Mouse (Mus musculus) CD8-positive naive resting alpha-beta T cell, adult 2 months (primary cell): ENCODE results near the gene Arhgef11.

ENCODE experiments used
- DNase-seq, 2 experiments: peaks; one replicate each; pipeline ENCODE4 v3.0.0; 2022; ENCODE audit warnings: low read depth in 2 of 2, low spot score in 2 of 2

Gene Arhgef11

GRCm38 (mm10) chr3:87661291-87661690 lies 43.9 kb downstream of the Arhgef11 start:
- DNase-seq, result no peak

- DNase-seq, result no peak
Observed at GRCm38 (mm10) chr3:87718525-87718924, 101.2 kb downstream of the Arhgef11 start.

DNA sequence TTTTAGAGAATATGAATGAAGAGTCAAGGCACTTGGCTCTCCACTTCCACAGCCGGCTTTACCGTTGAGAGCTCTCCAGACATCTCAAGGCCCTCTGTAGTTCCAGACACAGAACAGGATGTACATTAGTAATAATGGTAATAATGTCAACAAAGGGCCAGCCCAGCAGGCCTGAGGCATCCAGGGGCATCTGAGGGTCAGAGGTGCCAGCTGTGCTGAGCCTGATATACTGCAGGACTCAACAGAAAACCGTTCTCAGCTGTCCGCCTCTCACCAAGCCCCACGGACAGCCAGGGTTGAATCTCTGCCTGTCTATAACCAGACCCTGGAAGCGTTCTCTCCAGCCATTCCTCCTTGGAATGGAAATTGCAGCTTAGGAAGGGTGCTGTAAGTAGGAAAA lies 107.2 kb downstream of the Arhgef11 start:
- DNase-seq, result no peak

DNA sequence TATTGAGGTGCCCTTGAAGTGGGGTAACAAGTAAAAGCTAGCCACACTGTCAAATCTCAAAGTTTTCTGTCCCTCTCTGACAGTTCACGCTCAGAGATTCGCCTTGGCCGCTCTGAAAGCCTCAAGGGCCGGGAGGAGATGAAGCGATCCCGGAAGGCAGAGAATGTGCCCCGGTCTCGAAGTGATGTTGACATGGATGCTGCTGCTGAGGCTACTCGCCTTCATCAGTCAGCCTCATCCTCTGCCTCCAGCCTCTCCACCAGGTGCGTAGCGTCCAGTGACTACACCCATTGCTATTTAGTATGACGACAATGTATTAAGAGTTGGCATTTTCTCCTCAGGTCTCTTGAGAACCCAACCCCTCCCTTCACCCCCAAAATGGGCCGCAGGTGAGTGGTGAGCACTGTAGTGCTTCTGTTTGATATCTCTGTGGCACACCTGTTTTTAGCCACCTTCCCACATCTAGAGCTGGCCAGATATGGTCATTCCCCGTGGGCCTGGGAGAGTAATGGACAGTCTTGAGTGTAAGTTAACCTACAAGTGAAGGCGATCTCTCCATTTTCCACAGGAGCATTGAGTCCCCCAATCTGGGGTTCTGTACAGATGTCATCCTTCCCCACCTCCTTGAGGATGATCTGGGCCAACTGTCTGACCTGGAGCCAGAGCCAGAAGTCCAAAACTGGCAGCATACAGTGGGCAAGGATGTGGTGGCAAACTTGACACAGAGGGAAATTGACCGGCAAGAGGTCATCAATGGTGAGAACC lies 108.2 kb downstream of the Arhgef11 start:
- DNase-seq, result no peak

DNA sequence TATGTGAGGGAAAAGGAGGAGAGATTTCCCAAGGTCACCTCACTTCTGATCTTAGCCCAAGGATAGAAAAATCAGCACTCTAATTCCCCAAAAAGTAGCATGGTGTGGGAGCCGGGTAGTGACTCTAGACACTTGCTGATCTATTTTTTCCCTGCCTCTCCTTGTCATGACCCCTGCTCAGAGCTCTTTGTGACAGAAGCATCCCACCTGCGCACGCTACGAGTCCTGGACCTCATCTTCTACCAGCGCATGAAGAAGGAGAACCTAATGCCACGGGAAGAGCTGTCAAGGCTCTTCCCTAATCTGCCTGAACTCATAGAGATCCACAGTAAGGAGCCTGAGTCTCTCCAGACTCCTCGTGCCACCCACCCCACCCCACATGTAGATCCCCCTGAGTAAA lies 108.8 kb downstream of the Arhgef11 start:
- DNase-seq, result no peak

- no peak for DNase-seq
Observed at GRCm38 (mm10) chr3:87728696-87729095, 111.3 kb downstream of the Arhgef11 start.

DNA sequence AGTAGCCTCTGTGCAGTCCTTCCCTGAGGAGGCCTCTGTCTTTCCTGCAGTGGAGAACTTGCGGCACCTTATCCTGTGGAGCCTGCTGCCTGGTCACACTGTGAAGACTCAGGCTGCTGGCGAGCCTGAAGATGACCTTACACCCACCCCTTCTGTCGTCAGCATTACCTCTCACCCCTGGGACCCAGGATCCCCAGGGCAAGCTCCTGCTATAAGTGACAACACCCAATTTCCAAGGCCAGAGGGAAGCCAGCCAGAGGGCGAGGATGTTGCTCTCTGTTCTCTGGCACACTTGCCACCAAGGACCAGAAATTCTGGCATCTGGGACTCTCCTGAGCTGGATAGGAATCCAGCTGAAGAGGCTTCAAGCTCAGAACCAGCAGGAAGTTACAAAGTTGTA lies 115.7 kb downstream of the Arhgef11 start:
- no peak for DNase-seq

DNA sequence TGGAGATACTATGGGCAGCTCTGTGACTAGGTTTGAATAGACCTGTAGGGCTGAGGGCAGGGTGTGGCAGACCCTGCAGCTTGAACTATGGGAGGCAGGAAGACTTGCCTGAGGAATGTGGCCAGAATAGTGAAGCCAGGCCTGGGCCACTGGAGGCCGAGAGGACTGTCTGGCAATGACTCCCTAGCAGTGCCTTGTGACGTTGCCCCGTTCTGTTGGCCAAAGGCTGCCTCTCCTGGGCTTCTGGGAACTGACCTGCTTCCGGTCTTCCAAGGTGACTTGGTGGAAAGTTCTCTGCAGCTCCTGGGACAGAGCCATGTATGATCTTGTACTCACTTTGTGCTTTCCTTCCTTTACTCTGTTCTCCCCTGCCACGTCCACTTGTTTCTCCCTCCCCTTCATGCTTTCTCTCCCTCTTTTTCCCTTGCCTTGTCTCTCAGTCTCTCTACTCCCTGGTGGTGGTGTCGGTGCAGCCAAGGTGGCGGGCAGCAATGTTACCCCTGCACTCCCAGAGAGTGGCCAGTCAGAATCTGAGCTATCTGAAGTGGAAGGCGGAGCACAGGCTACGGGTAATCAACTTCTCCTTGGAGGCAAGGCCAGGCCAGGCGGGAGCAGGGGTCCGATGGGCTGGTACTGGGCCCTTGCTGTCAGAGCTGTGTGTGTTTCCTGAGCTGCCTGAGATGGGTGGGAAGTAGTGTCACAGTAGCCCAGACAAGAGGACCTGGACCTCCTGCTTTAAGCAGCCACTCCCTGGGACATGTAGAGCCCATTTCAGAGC lies 116.8 kb downstream of the Arhgef11 start:
- DNase-seq, result no peak

DNA sequence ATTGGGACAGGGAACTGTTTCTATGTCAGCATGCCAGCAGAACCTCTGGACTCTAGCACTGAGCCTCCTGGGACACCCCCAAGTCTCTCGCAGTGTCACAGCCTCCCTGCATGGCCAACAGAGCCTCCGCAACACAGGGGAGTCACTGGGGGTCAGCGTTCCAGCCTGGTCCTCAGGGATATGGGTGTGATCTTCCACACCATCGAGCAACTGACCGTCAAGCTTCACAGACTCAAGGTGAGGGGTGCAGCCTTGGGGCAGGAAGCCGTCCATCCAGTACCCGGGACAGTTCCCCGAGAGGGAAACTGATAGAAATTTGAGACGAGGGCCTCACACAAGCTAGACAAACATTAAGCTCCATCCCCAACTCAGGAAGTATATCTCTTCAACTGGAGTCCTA lies 118.0 kb downstream of the Arhgef11 start:
- no peak for DNase-seq

GRCm38 (mm10) chr3:87738906-87739305 lies 121.5 kb downstream of the Arhgef11 start:
- no peak for DNase-seq

DNA sequence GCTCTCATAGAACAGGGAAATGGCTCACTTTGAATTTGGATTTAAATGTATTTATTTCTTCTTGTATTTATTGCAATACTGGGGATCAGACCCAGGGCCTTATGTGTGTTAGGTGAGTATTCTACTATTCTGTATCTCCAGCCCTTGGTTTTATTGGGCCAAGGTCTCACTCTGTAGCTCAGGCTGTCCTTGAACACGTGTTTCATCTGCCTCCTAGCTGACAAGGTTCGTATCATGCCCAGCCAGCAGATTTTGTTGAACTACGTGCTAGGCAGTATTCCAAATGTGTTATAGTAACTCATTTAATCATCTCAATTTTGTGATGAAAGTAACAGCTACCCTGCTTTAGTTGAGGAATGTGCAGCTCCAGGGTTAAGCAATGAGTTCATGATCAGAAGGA lies 124.7 kb downstream of the Arhgef11 start:
- DNase-seq, result no peak

DNA sequence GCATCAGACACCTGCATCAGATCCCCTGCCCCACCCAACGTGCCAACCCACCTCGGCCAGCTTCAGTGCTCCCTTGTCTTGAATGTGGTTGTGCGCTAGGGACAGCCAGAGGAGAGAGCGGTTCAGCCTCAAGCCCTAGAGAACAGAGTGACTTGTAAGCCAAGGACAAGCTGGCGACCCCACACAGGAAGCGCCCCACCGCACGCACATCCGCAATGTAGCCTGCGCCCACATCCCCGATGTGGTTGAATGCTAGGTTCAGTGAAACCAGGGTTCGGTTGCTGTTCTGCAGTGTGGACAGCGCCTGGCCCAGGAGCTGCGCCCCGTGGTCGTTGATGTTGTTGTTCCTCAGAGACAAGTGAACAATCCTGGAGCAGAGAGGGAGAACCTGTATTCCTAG lies 125.4 kb downstream of the Arhgef11 start:
- peak; percentile 30 to 43 for DNase-seq

- DNase-seq, result peak in 1 of 2 experiments; percentile 18
Observed at GRCm38 (mm10) chr3:87743927-87744326, 126.6 kb downstream of the Arhgef11 start.

- DNase-seq, result no peak
Observed at GRCm38 (mm10) chr3:87745036-87745659, 127.8 kb downstream of the Arhgef11 start.

DNA sequence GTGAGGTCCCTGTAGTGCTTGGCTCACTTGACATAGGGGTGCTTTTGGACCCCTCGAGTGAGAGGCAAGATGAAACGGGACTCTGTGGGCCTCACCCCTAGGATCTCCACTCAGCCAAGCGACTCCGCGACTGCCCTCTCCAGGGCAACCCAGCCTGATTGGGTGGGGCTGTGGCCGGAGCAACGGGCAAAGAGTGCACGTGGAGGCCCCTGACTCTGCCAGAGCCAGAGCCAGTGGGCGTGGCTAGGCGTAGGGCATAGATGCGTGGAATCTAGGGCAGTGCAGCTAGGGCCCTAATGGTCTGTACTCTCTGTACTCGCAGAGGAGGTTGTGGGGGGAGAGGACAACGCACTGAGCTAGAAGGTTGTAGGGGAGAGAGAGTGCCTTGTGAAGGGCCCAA lies 131.1 kb downstream of the Arhgef11 start, which contains the start of gene Lrrc71:
Lrrc71 (minus strand) TSS at position 195 of the 400 bp plus-strand sequence.
- DNase-seq, result no peak

DNA sequence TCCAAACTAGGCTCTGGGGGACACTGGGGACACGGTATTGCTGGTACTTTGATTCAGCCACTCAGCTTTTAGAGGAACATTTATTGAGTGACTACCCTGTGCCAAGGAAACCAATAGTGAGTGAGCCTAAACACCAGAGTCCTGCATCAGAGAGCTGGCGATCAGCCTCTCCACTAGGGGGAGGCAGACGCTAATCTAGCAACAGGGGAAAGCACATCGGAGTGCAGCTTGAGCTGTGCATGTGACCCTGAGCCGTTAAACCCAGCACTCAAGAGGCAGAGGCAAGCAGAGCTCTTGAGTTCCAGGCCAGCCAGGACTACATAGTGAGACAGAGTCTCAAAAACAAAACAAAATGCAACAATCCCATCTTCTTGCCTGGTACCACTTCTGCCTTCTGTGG lies 131.7 kb downstream of the Arhgef11 start:
- DNase-seq, result peak in 1 of 2 experiments; percentile 31

- no peak for DNase-seq
Observed at GRCm38 (mm10) chr3:87749977-87750376, 132.6 kb downstream of the Arhgef11 start.

DNA sequence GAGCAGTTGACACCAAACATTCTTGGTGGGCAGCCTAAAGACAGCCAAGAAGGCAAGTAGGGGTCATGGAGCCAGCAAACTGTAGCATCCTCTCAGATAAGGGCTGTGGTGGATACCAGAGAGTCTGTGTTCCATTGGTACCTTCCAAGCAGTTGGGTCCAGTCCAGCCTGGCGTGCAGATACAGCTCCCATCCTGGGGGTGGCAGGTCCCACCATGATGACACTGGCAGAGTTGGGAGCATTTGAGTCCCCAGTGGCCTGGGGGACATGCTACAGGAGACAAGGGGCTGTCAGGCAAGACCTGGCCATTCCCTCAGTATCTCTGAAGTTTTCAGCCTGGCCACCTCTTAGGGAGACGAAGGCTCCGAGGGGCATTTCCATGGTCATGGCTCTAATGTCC lies 135.2 kb downstream of the Arhgef11 start:
- DNase-seq, result no peak

- DNase-seq, result no peak
Observed at GRCm38 (mm10) chr3:87753829-87754228, 136.5 kb downstream of the Arhgef11 start.

DNA sequence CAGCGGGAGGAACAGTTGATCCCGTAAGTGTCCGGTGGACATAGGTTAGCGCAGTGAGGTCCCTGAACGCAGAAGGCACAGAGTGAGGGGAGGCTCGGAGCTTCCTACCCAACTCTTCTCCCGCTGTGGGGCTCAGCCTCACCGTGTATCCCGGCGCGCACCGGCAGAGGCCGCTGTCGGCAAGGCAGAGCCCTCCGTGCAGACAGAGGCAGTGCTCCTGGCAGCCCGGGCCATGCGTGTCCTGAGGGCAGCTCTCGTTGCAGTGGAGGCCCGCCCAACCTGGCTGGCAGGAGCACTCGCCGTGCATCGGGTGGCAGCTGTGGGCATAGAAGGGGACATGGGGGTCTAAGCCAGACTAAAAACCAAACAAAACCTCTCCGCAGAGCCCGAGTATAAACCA lies 138.6 kb downstream of the Arhgef11 start:
- DNase-seq, result peak; percentile 81 to 84

DNA sequence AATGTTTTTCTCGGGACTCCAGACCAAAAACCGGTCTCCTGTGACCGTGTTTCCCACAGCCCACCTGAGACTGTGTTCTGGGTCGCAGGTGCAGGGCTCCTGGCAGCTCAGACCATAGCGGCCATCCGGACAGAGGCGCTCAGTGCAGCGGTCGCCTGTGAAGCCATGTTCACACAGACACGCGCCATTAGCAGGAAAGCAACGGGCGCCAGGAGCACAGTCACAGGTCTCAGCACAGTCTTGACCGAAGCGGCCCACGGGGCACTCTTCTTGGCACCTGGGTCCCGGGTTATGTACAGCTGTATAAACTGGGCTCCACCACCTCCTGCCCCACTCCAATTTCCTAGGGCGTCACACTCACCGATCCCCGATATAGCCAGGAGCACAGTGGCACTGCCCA lies 139.1 kb downstream of the Arhgef11 start:
- no peak for DNase-seq

DNA sequence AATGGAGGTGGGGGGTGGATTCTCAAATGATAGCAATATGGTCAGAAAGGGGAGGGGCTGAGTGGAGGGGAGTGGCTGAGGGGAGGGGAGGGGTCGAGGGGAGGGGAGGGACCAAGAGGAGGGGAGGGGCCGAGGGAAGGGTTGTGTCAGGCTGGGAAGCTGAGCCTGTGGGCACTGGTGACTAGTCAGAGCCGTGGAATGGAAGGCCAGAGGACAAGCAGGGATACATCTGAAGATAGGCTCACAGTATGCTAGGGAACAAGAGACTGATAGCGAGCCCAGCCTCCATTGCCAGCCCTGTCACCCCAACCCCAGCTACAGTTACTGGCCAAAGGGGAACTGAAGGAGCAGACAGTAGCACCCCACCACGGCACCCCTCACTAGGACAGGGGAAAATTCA lies 141.3 kb downstream of the Arhgef11 start:
- no peak for DNase-seq
